Comparison of ENCODE assay signal across 8 mouse cellular contexts in genomic region chr7:90280274-90280875, GRCm38 (mm10). TPM values are rescaled to one million over a fixed set of nuclear protein-coding genes. Genes with fewer than 3 reads are reported as not detected.
A peak's percentile ranks its signal among the peaks of the same experiment; 100 is the strongest.
DNase-seq lines count a peak whose midpoint lies in the region; ATAC-seq and TF ChIP-seq lines count a peak whose summit lies in the region.
"Had no signal": no experiment of that assay in that cellular context is flagged by ENCODE, and none has a peak within 500 bp of the region (broad histone marks: within the 10 kb centered on the region; RNA-seq: fewer than 3 reads in every experiment).

No protein-coding gene starts in this region.

- TF ChIP-seq EP300 in liver, embryonic 14.5 days (IDR thresholded peaks at IDR 0.05; ENCODE audit: low read depth): no peak

- TF ChIP-seq CTCF in bone marrow, adult 2 months (IDR thresholded peaks at IDR 0.05; ENCODE audit: control insufficient read depth, insufficient read depth, low read length): peak; percentile 47; the same call in 1 of the 2 replicates
- TF ChIP-seq CTCF in liver, embryonic 14.5 days (IDR thresholded peaks at IDR 0.05; ENCODE audit: low read depth): peak; percentile 53
- no peak for TF ChIP-seq CTCF in thymus, adult 2 months (IDR thresholded peaks at IDR 0.05; ENCODE audit: borderline replicate concordance, control insufficient read depth, extremely low read depth, insufficient read depth, low read length, poor library complexity)

- WGBS in liver, embryonic 11.5 days: 64% methylated on average over 11 of the region's 11 CpGs
- WGBS in bone marrow, adult 2 months: 56% methylated on average over 11 of the region's 11 CpGs
- WGBS in heart, embryonic 15.5 days: 34% methylated on average over 11 of the region's 11 CpGs
- 50% methylated on average over 11 of the region's 11 CpGs for WGBS in liver, embryonic 14.5 days (ENCODE audit: insufficient replicate concordance)
- 59% methylated on average over 11 of the region's 11 CpGs for WGBS in thymus, adult 2 months

- no peaks in the 10 kb centered on the region; the same call in 1 of the 2 replicates for H3K27me3 ChIP-seq in liver, embryonic 11.5 days (replicated peaks; ENCODE audit: control insufficient read depth, insufficient read depth, low read length)
- H3K27me3 ChIP-seq in heart, embryonic 15.5 days: no peaks in the 10 kb centered on the region
- no peaks in the 10 kb centered on the region for H3K27me3 ChIP-seq in liver, embryonic 14.5 days (ENCODE audit: control insufficient read depth, insufficient read depth, low read length)
- H3K27me3 ChIP-seq in thymus, adult 2 months (ENCODE audit: control insufficient read depth, insufficient read depth, low read length): no peaks in the 10 kb centered on the region

- H3K4me2 ChIP-seq in liver, embryonic 11.5 days: no peak overlapping the region
- no peak overlapping the region for H3K4me2 ChIP-seq in heart, embryonic 15.5 days
- H3K4me2 ChIP-seq in liver, embryonic 14.5 days (ENCODE audit: low read depth): no peak overlapping the region

- TF ChIP-seq POLR2A in bone marrow, adult 2 months (IDR thresholded peaks at IDR 0.05; ENCODE audit: borderline replicate concordance, control insufficient read depth, low read depth, low read length): no peak
- no peak for TF ChIP-seq POLR2A in thymus, adult 2 months (IDR thresholded peaks at IDR 0.05; ENCODE audit: control insufficient read depth, extremely low read depth, insufficient read depth, low read length, poor library complexity)

- H3K4me3 ChIP-seq in liver, embryonic 11.5 days (ENCODE audit: low read depth, low read length): no peak overlapping the region
- no peak overlapping the region for H3K4me3 ChIP-seq in ES-E14 (ENCODE audit: insufficient read depth in 1 of 2, low read depth in 1 of 2, low read length in 2 of 2, poor library complexity in 1 of 2, severe bottlenecking in 1 of 2)
- no peak overlapping the region for H3K4me3 ChIP-seq in bone marrow, adult 2 months (replicated peaks; ENCODE audit: control insufficient read depth, low read depth, low read length)
- H3K4me3 ChIP-seq in heart, embryonic 15.5 days: no peak overlapping the region
- H3K4me3 ChIP-seq in liver, embryonic 14.5 days (ENCODE audit: insufficient read depth in 1 of 2, low read depth in 2 of 2, low read length in 2 of 2): no peak overlapping the region
- no peak overlapping the region for H3K4me3 ChIP-seq in thymus, adult 2 months (ENCODE audit: control insufficient read depth, insufficient read depth, low read length)

- H3K9ac ChIP-seq in liver, embryonic 11.5 days (ENCODE audit: low read depth, low read length): no peak overlapping the region
- H3K9ac ChIP-seq in ES-E14 (ENCODE audit: insufficient read depth, low read depth, low read length, poor library complexity, severe bottlenecking): no peak overlapping the region
- no peak overlapping the region for H3K9ac ChIP-seq in heart, embryonic 15.5 days
- H3K9ac ChIP-seq in liver, embryonic 14.5 days (replicated peaks): no peak overlapping the region

- in situ Hi-C loops in ES-E14 (cut with MboI; ENCODE audit: low sequenced_read_pairs in 2 of 2, unreplicated experiment in 2 of 2): no loop called here

- ATAC-seq in liver, embryonic 11.5 days (replicated peaks; ENCODE audit: low FRiP score): no peak
- ATAC-seq in heart, embryonic 15.5 days (replicated peaks; ENCODE audit: insufficient number of reproducible peaks, insufficient read depth, low FRiP score, low read depth): 0 out of 2 replicates have a peak, but pooled peaks have one; percentile 18
- no peak for ATAC-seq in liver, embryonic 14.5 days (ENCODE audit: insufficient read depth)

- no peak overlapping the region for H3K27ac ChIP-seq in liver, embryonic 11.5 days (ENCODE audit: low read depth, low read length)
- H3K27ac ChIP-seq in ES-E14 (ENCODE audit: insufficient read depth, low read depth, low read length, poor library complexity, severe bottlenecking): no peak overlapping the region
- H3K27ac ChIP-seq in bone marrow, adult 2 months (ENCODE audit: control insufficient read depth, insufficient read depth, low read depth, low read length, poor library complexity): no peak overlapping the region; the same call in 1 of the 2 replicates
- no peak overlapping the region for H3K27ac ChIP-seq in heart, embryonic 15.5 days
- H3K27ac ChIP-seq in liver, embryonic 14.5 days: no peak overlapping the region
- H3K27ac ChIP-seq in thymus, adult 2 months (ENCODE audit: control insufficient read depth, insufficient read depth, low read length): no peak overlapping the region

- no peaks in the 10 kb centered on the region for H3K4me1 ChIP-seq in liver, embryonic 11.5 days (replicated peaks; ENCODE audit: control insufficient read depth, insufficient read depth, low read length)
- no peaks in the 10 kb centered on the region for H3K4me1 ChIP-seq in ES-E14 (ENCODE audit: control insufficient read depth in 2 of 2, insufficient read depth in 2 of 2, low read length in 2 of 2, poor library complexity in 1 of 2)
- no peaks in the 10 kb centered on the region; the same call in 1 of the 2 replicates for H3K4me1 ChIP-seq in bone marrow, adult 2 months (ENCODE audit: control insufficient read depth, insufficient read depth, low read length)
- H3K4me1 ChIP-seq in heart, embryonic 15.5 days (replicated peaks): 0 out of 2 replicates have a peak, but pooled peaks cover 4% of the 10 kb centered on the region
- 0 out of 4 replicates have a peak, but pooled peaks cover 0 to under 1% of the 10 kb centered on the region in 2 experiments for H3K4me1 ChIP-seq in liver, embryonic 14.5 days (replicated peaks; ENCODE audit: control insufficient read depth in 2 of 2, insufficient read depth in 2 of 2, low read length in 1 of 2)
- peaks cover 4% of the 10 kb centered on the region for H3K4me1 ChIP-seq in thymus, adult 2 months (replicated peaks; ENCODE audit: control insufficient read depth, insufficient read depth, low read length)

- H3K9me3 ChIP-seq in liver, embryonic 11.5 days (ENCODE audit: control insufficient read depth, low read length): no peaks in the 10 kb centered on the region
- no peaks in the 10 kb centered on the region for H3K9me3 ChIP-seq in ES-E14 (ENCODE audit: control insufficient read depth, insufficient read depth, low read depth, low read length)
- H3K9me3 ChIP-seq in heart, embryonic 15.5 days (replicated peaks): no peaks in the 10 kb centered on the region
- no peaks in the 10 kb centered on the region for H3K9me3 ChIP-seq in liver, embryonic 14.5 days (ENCODE audit: control insufficient read depth, low read length)

- DNase-seq in liver (peak; percentile 30), ES-E14 (ENCODE audit: low read depth, low spot score) (peak; percentile 46)
- DNase-seq in liver, embryonic 11.5 days (ENCODE audit: low spot score): no peak
- peak in 1 of 3 experiments; percentile 5 for DNase-seq in liver, embryonic 14.5 days (ENCODE audit: low read depth in 3 of 3, low spot score in 3 of 3)
- peak; percentile 68 for DNase-seq in thymus, adult 2 months

- no peaks in the 10 kb centered on the region for H3K36me3 ChIP-seq in liver, embryonic 11.5 days (ENCODE audit: control insufficient read depth, insufficient read depth, low read length)
- no peaks in the 10 kb centered on the region for H3K36me3 ChIP-seq in ES-E14 (ENCODE audit: control insufficient read depth, insufficient read depth, low read length, poor library complexity, severe bottlenecking)
- H3K36me3 ChIP-seq in heart, embryonic 15.5 days: no peaks in the 10 kb centered on the region
- no peaks in the 10 kb centered on the region for H3K36me3 ChIP-seq in liver, embryonic 14.5 days (replicated peaks; ENCODE audit: control insufficient read depth, insufficient read depth, low read depth)
- H3K36me3 ChIP-seq in thymus, adult 2 months (ENCODE audit: control insufficient read depth, insufficient read depth, low read length): no peaks in the 10 kb centered on the region

TF ChIP-seq in ES-E14, 5 proteins besides CTCF, POLR2A, EP300 and RAD21:
- peak; percentile 54; the same call in 1 of the 2 replicates for TF ChIP-seq ZC3H11A (IDR thresholded peaks at IDR 0.05; ENCODE audit: borderline replicate concordance, low read depth, low read length)
- TF ChIP-seq ZNF384 (IDR thresholded peaks at IDR 0.05; ENCODE audit: low read depth, low read length): no peak

RNA-seq across cellular contexts. Expression of gene Ccdc83, which starts 14.8 kb away (rescaled TPM):
- not detected in 2 replicates for polyA plus RNA-seq in liver, embryonic 11.5 days (2014; fragmentation: Nextera tagmentation; extraction: Ambion mirVana)
- total RNA-seq in ES-E14 (2012; rRNA removed): 0.31 and 0.42 TPM in 2 replicates
- not detected in 2 replicates for polyA plus RNA-seq in bone marrow, adult 2 months (2011; ENCODE audit: insufficient read depth, insufficient read length, low replicate concordance, missing spikeins)
- polyA plus RNA-seq in heart, embryonic 15.5 days (2015; fragmentation: Nextera tagmentation; extraction: Ambion mirVana): not detected in 2 replicates
- not detected in 2 replicates for polyA plus RNA-seq in liver, embryonic 14.5 days (2012; rRNA removed)
- not detected in 2 replicates for polyA plus RNA-seq in liver, embryonic 14.5 days (2014; fragmentation: Nextera tagmentation; extraction: Ambion mirVana)
- not detected in 2 replicates for polyA plus RNA-seq in thymus, adult 2 months (2012; rRNA removed)
- total RNA-seq: heart, adult 18-20 months had no signal

RNA-seq across cellular contexts. Expression of gene Sytl2, which starts 21.7 kb away (rescaled TPM):
- 1.9 and 2.1 TPM in 2 replicates for polyA plus RNA-seq in liver, embryonic 11.5 days (2014; fragmentation: Nextera tagmentation; extraction: Ambion mirVana)
- 1.3 and 2.7 TPM in 2 replicates for total RNA-seq in ES-E14 (2012; rRNA removed)
- 0.41 and 0.85 TPM in 2 replicates for polyA plus RNA-seq in bone marrow, adult 2 months (2011; ENCODE audit: insufficient read depth, insufficient read length, low replicate concordance, missing spikeins)
- polyA plus RNA-seq in heart, embryonic 15.5 days (2015; fragmentation: Nextera tagmentation; extraction: Ambion mirVana): 6.6 and 7.4 TPM in 2 replicates
- 0.38 and 0.45 TPM in 2 replicates for polyA plus RNA-seq in liver, embryonic 14.5 days (2012; rRNA removed)
- polyA plus RNA-seq in liver, embryonic 14.5 days (2014; fragmentation: Nextera tagmentation; extraction: Ambion mirVana): 0.38 and 0.64 TPM in 2 replicates
- 5.9 and 6.2 TPM in 2 replicates for polyA plus RNA-seq in thymus, adult 2 months (2012; rRNA removed)
